Mouse (Mus musculus): ENCODE measurements around the gene Dnajc16. TPM values are rescaled to one million over a fixed set of nuclear protein-coding genes. Genes with fewer than 3 reads are reported as not detected.

Dnajc16 gene
- polyA plus RNA-seq (2017; shearing (Covaris generic)), result 1 to 10 TPM; 3.0 to 3.7 (median 3.6) TPM

- peak; percentile 83 for ATAC-seq
Observed at GRCm38 (mm10) chr4:141790524-141790990, at the start of gene Dnajc16. TSS of gene Dnajc16 (minus strand) at chr4:141790931.

DNA sequence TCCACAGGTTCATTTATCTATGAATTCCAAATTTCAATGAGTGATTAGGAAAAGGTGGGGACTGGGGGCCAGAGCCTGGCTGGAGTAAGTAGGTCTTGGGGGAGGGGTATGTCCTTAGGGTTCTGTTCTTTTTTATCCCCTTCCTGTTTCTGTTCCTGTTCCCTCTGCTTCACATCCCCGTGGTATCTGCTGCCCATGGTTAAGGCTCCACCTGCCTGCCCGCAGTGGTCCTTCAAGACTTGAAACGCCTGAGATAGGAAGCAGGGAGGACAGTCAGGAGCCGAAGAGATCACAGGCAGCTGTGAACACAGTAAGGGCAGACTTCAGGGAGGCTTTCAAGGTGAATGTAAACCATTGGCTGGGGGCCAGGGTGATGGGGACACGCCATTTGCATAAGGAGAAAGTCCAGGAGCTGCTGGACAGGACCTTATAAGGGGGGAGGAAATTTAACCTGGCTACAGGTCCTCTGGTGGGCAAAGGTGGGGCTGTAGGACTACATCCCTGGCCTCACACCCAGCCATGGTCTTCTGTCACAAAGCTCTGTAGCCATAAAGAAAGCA, 43.9 kb upstream of the Dnajc16 start:
- no peak for ATAC-seq

DNA sequence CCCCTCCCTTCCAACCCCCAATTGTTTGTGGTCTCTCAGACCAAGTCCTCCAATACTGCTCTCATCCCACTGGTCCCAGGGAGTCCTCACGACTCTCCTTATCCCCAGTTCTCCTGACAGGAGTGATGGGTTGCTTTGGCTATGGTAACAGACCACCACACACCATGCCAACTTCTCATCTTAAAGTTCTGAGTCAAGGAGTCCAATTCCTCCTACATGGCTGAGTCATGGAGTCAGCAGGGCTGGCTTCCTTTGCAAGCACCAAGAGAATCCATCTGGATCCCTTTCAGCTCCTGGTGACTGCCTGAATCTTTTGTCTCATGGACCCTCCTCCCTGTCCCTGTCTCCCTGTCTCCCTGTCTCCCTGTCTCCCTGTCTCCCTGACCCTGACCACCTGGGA, 43.2 kb upstream of the Dnajc16 start:
- no peak for ATAC-seq

GRCm38 (mm10) chr4:141831361-141831760, 40.6 kb upstream of the Dnajc16 start:
- ATAC-seq, result no peak

DNA sequence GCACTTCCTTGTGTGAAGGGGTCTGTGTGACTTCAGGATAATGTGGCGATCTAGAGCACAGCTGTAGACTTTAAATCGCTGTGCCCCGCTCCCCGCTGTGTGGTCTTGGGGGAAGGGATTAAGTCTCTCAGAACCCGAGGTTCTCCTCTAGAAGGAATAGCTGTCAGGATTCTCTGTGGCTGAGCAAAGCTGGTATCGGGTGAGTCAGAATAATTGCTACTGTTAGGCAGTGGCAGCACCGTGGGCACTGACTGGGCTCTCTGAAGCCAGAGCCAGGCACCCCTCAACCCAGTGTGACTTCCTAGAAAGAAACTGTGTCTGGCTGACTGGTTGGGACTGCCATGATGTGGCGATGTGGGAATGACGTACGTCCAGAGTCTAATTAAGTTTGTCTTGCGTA, 39.6 kb upstream of the Dnajc16 start:
- no peak for ATAC-seq

- ATAC-seq, result no peak
Observed at GRCm38 (mm10) chr4:141828177-141828576, 37.4 kb upstream of the Dnajc16 start.

- no peak for ATAC-seq
Observed at GRCm38 (mm10) chr4:141827401-141827800, 36.7 kb upstream of the Dnajc16 start.

DNA sequence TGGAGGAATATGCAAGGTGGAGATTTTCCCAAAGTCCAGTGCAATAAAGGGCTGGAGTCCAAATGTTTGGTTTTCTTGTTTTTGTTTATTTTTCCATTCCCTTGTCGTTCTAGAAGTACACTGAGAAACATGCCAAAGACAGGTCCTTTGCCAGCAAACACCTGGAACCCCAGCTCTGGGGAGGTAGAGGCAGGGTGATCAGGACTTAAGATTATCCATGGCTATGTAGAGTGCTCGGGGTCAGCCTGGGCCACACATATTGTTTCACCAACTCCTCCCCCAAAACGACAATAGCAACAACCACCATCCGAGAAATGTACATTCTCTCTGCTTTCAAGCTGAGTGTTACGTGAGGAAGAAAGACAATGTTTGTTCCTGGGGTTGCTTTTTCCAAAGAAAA, 35.3 kb upstream of the Dnajc16 start, which contains the start of gene Cela2a:
Cela2a (minus strand) TSS at position 101 of the 400 bp plus-strand sequence.
- ATAC-seq, result no peak

- no peak for ATAC-seq
Observed at GRCm38 (mm10) chr4:141822979-141823378, 32.2 kb upstream of the Dnajc16 start.

- ATAC-seq, result no peak
Observed at GRCm38 (mm10) chr4:141822089-141822488, 31.4 kb upstream of the Dnajc16 start.

DNA sequence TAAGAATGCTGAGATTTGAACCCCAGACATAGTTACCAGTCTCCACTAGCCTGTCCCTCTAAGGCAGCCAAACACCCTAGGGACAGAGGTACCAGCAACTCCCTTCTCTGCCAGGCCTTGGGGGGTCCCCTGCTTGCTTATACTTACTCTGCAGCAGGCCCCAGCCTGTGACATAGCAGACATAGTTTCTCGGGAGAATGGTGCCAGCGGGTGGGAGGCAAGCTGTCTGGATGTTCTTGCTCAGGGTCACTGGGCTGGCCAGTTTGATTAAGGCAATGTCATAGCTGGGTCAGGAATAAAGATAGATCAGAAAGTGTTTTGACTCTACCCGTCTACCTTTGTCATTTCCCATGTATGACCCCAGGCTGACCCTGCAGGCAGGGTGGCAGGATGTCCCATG, 30.4 kb upstream of the Dnajc16 start:
- ATAC-seq, result no peak

DNA sequence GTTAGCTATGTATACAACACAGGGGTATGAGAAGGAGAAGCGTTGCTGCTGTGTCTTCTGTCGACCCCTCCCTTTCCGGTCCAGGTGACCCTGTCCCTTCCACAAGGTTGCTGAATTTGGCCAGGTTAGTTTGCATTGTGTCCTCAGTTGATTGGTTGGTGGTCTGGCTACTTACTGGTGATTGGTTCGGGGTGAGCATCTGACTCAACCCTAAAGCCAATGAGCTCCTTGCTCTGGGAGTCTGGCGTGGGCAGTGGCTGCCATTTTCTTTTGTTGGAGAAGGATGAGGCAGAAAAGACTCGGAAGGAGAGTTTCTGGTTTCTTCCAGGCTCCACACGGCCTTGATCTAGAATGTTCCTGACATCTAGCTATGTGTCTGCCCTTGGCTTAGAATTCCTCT, 28.6 kb upstream of the Dnajc16 start:
- no peak for ATAC-seq

DNA sequence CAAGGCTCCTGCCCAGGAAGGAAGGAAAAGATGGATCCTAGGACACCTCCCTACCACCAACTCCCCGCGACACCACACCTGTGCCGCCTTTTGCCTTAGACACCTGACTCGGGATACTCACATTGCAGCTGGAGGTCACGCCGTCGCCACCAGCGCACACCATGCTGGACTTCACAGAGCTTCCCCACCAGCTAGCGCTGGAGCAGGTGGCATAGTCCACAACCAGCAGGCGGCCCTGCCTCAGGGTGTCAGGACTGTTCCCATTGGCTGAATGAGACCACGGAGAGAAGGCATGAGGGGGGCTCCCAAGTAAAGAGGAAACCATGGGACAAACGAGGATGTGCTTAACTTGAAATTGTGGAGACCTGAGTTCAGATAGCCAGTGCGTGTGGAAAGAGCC, 28.1 kb upstream of the Dnajc16 start:
- ATAC-seq, result no peak

DNA sequence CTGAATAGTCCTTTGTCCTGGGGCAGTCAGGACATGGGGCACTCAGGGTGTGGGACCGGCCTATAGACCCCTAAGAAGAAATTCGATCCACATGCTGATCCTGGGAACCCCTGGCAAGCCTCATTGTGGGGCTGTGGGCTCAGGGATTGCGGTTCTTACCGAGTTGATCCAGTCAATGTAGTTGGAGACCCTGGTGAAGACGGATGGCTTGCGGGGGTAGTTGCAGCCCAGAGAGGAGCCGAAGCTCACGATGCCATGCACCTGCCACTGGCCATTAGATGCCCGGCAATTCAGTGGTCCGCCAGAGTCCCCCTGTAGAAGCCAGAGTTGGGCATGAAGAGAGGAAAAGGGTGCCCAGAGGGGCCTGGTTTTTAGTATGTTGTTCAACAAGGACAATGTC, 27.0 kb upstream of the Dnajc16 start:
- ATAC-seq, result no peak

GRCm38 (mm10) chr4:141816776-141817655, 26.3 kb upstream of the Dnajc16 start:
- no peak for ATAC-seq

- no peak for ATAC-seq
Observed at GRCm38 (mm10) chr4:141816267-141816666, 25.5 kb upstream of the Dnajc16 start.

DNA sequence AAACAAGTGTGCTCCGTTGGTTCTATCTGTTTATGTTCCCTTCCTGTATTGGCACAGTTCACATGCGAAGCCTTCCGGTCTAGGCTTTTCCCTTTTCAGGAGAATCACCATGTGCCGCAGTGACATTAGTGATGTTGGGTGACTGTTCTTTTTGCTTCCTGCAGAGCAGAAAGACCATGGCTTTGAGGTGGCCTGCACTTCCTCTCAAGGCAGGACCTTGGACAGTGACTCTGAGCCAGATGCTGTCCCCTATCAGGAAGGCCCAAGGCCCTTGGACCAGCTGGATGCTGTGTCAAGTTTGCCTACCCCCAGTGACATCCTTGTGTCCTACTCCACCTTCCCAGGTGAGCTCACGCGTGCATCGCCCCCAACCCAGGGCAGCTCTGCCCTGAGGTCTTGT, 20.6 kb upstream of the Dnajc16 start:
- ATAC-seq, result no peak

DNA sequence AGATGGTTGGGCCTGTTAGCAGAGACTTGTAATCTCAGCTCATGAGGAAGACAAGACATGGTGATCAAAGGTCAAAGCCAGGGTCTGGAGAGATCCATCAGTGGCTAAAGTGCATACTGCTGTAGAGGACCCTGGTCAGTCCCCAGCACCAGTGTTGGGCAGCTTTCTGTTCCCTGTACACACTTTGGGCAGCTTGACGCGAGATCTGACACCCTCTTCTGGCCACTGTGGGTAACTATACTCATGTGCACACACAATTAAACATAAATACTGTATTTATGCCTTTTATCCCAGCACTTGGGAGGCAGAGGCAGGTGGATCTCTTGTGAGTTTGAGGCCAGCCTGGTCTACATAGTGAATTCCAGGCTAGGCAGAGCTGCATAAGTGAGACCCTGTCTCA, 20.2 kb upstream of the Dnajc16 start:
- ATAC-seq, result no peak

GRCm38 (mm10) chr4:141809850-141810464, 19.2 kb upstream of the Dnajc16 start:
- peak; percentile 65 for ATAC-seq

- no peak for ATAC-seq
Observed at GRCm38 (mm10) chr4:141805886-141806285, 15.2 kb upstream of the Dnajc16 start.

- no peak for ATAC-seq
Observed at GRCm38 (mm10) chr4:141804105-141804504, 13.4 kb upstream of the Dnajc16 start.

GRCm38 (mm10) chr4:141797545-141797944, 6.8 kb upstream of the Dnajc16 start:
- no peak for ATAC-seq

- ATAC-seq, result no peak
Observed at GRCm38 (mm10) chr4:141796954-141797353, 6.2 kb upstream of the Dnajc16 start.

GRCm38 (mm10) chr4:141796356-141796755, 5.6 kb upstream of the Dnajc16 start:
- ATAC-seq, result no peak
